12 mouse cellular contexts compared by ENCODE assay signal in genomic region chr11:74715971-74716525, GRCm38 (mm10). TPM values are rescaled to one million over a fixed set of nuclear protein-coding genes. Genes with fewer than 3 reads are reported as not detected.
DNase-seq lines count a peak whose midpoint lies in the region; ATAC-seq lines count a peak whose summit lies in the region.
"Had no signal": no experiment of that assay in that cellular context is flagged by ENCODE, and none has a peak within 500 bp of the region (broad histone marks: within the 10 kb centered on the region; RNA-seq: fewer than 3 reads in every experiment).

No protein-coding gene starts in this region.

- no peak overlapping the region for H3K4me2 ChIP-seq in midbrain, embryonic 14.5 days (ENCODE audit: low read length)
- H3K4me2 ChIP-seq: forebrain, embryonic 15.5 days; liver, embryonic 13.5 days had no signal

- 98% methylated on average over 3 of the region's 3 CpGs for WGBS in midbrain, embryonic 14.5 days

- no peak for ATAC-seq in midbrain, embryonic 14.5 days (ENCODE audit: low FRiP score, low TSS enrichment)
- ATAC-seq in monocyte, adult 5-6 weeks (replicated peaks; ENCODE audit: insufficient number of reproducible peaks, low FRiP score, low TSS enrichment, poor library complexity, severe bottlenecking): no peak
- ATAC-seq: forebrain, embryonic 15.5 days had no signal

- no peaks in the 10 kb centered on the region for H3K27me3 ChIP-seq in midbrain, embryonic 14.5 days (ENCODE audit: control insufficient read depth, insufficient read depth, low read length)
- H3K27me3 ChIP-seq: forebrain, embryonic 15.5 days; liver, embryonic 13.5 days; megakaryocyte, embryonic 14.5 days had no signal

- peak; percentile 28 for DNase-seq in gastrocnemius, postnatal 10 days
- DNase-seq in gastrocnemius, adult 18-20 months (ENCODE audit: low spot score): no peak
- DNase-seq in kidney, postnatal 10 days: peak; percentile 42
- no peak for DNase-seq in kidney, adult 11 months
- DNase-seq in right cerebral cortex, postnatal 4 days: peak; percentile 19
- no peak for DNase-seq in right cerebral cortex, postnatal 36 days (ENCODE audit: low spot score in 2 of 2)
- no peak for DNase-seq in midbrain, embryonic 14.5 days
- DNase-seq: liver, embryonic 13.5 days; thymus, postnatal 25 days had no signal

- no peak overlapping the region for H3K4me3 ChIP-seq in midbrain, embryonic 14.5 days (replicated peaks; ENCODE audit: low read depth, low read length)
- H3K4me3 ChIP-seq: forebrain, embryonic 15.5 days; liver, embryonic 13.5 days; megakaryocyte, embryonic 14.5 days had no signal

- H3K4me1 ChIP-seq in midbrain, embryonic 14.5 days (ENCODE audit: control insufficient read depth, insufficient read depth, low read length): peaks cover 13% of the 10 kb centered on the region

- H3K36me3 ChIP-seq in midbrain, embryonic 14.5 days (ENCODE audit: control insufficient read depth, insufficient read depth, low read length): no peaks in the 10 kb centered on the region
- H3K36me3 ChIP-seq: forebrain, embryonic 15.5 days had no signal

- no peaks in the 10 kb centered on the region for H3K9me3 ChIP-seq in midbrain, embryonic 14.5 days (ENCODE audit: control insufficient read depth, low read length)
- H3K9me3 ChIP-seq: forebrain, embryonic 15.5 days; liver, embryonic 13.5 days; megakaryocyte, embryonic 14.5 days had no signal

- no peak overlapping the region for H3K27ac ChIP-seq in midbrain, embryonic 14.5 days (replicated peaks; ENCODE audit: low read depth, low read length)
- H3K27ac ChIP-seq: forebrain, embryonic 15.5 days; liver, embryonic 13.5 days had no signal

- no peak overlapping the region for H3K9ac ChIP-seq in midbrain, embryonic 14.5 days (replicated peaks; ENCODE audit: low read length)
- H3K9ac ChIP-seq: forebrain, embryonic 15.5 days; liver, embryonic 13.5 days had no signal

RNA-seq across cellular contexts. Expression of gene Pafah1b1, which starts 8.4 kb away (rescaled TPM):
- total RNA-seq in gastrocnemius, postnatal 10 days (2021): 100 to 1,000 TPM; 110 to 113 TPM
- total RNA-seq in gastrocnemius, adult 18-20 months (2021): 100 to 1,000 TPM; 107 to 138 TPM
- 105 and 120 TPM in 2 replicates for polyA plus RNA-seq in midbrain, embryonic 14.5 days (2014; fragmentation: Nextera tagmentation; extraction: Ambion mirVana)
- 110 to 123 TPM (median 118 TPM) in 3 replicates for total RNA-seq in monocyte, adult 5-6 weeks (2017)

RNA-seq across cellular contexts. Expression of gene Mettl16, which starts 54.6 kb away (rescaled TPM):
- total RNA-seq in gastrocnemius, postnatal 10 days (2021): 10 to 100 TPM in 1 of 2 experiments, 1 to 10 TPM in 1; 9.1 to 11.7 TPM
- total RNA-seq in gastrocnemius, adult 18-20 months (2021): 10 to 100 TPM; 11.1 to 14.2 TPM
- 34.4 and 41.1 TPM in 2 replicates for polyA plus RNA-seq in midbrain, embryonic 14.5 days (2014; fragmentation: Nextera tagmentation; extraction: Ambion mirVana)
- 26.1 to 29.5 TPM (median 28.1 TPM) in 3 replicates for total RNA-seq in monocyte, adult 5-6 weeks (2017)

Comparison
In these comparisons a context has a peak if more than half of its experiments do, and no peak if none do; other contexts are left out.
1. DNase-seq: peak in gastrocnemius, postnatal 10 days (single experiment), kidney, postnatal 10 days (single experiment) and right cerebral cortex, postnatal 4 days (single experiment); none in gastrocnemius, adult 18-20 months (single experiment), kidney, adult 11 months (single experiment), right cerebral cortex, postnatal 36 days (0 of 2) and midbrain, embryonic 14.5 days (single experiment).